Mouse (Mus musculus): Measurements from ENCODE around the gene Asb14.

Asb14 gene

GRCm38 (mm10) chr14:26960518-26960917, 66.2 kb downstream of the Asb14 start:
- no peak for DNase-seq (ENCODE audit: low spot score in 2 of 2)

All from urinary bladder, postnatal 36 days (tissue).